Mouse (Mus musculus): ENCODE measurements around the gene Dnajc2.

GRCm38 (mm10) chr5:21718546-21718945, 66.5 kb downstream of the Dnajc2 start:
- TF ChIP-seq POLR2A (IDR thresholded peaks at IDR 0.05; ENCODE audit: borderline replicate concordance, extremely low read depth, insufficient read depth, insufficient read length, poor library complexity, severe bottlenecking) (no peak), CTCF (IDR thresholded peaks at IDR 0.05; ENCODE audit: borderline replicate concordance, extremely low read depth, insufficient read depth, insufficient read length) (no peak)

Measured in brain, embryonic 14.5 days (tissue).